Comparison of ENCODE assay signal across 25 mouse cellular contexts in genomic region chr9:70024648-70025047, GRCm38 (mm10). TPM values are rescaled to one million over a fixed set of nuclear protein-coding genes. Genes with fewer than 3 reads are reported as not detected.
DNase-seq lines count a peak whose midpoint lies in the region; ATAC-seq and TF ChIP-seq lines count a peak whose summit lies in the region.
"Had no signal": no experiment of that assay in that cellular context is flagged by ENCODE, and none has a peak within 500 bp of the region (broad histone marks: within the 10 kb centered on the region; RNA-seq: fewer than 3 reads in every experiment).

No protein-coding gene starts in this region.

- no peak for TF ChIP-seq POLR2A in CH12.LX (IDR thresholded peaks at IDR 0.05; ENCODE audit: low read depth, low read length)

- DNase-seq in 3T3-L1 (ENCODE audit: low read depth, low spot score) (peak; percentile 21), CH12.LX (ENCODE audit: extremely low read depth) (peak; percentile 15), NIH3T3 (ENCODE audit: low read depth) (peak; percentile 16)
- DNase-seq in testis, postnatal 10 days (ENCODE audit: low spot score): no peak
- DNase-seq in retina, postnatal 1 day: no peak
- DNase-seq: adrenal gland, adult 2 months; adrenal gland, postnatal 25 days; B cell, adult 2 months; cerebellum, adult 2 months; cerebellum, postnatal 14 days; gastrocnemius, postnatal 10 days; heart, postnatal 36 days; kidney, adult 11 months had no signal

- H3K9ac ChIP-seq in CH12.LX (ENCODE audit: insufficient read depth, low read depth): no peak overlapping the region
- H3K9ac ChIP-seq in midbrain, embryonic 16.5 days (ENCODE audit: low read depth, low read length): no peak overlapping the region
- no peak overlapping the region for H3K9ac ChIP-seq in hindbrain, embryonic 12.5 days
- H3K9ac ChIP-seq: embryonic facial prominence, embryonic 12.5 days; forebrain, embryonic 15.5 days; heart, embryonic 13.5 days; hindbrain, embryonic 13.5 days had no signal

- dilution Hi-C loops in CH12.LX (cut with MboI; ENCODE audit: extremely low pct_ligation_motif_present, extremely low pct_unique_long_range_greater_than_20kb, low sequenced_read_pairs): no loop called here

- ATAC-seq in granulocyte monocyte progenitor cell, adult 5-6 weeks (replicated peaks; ENCODE audit: poor library complexity, severe bottlenecking): peak; percentile 56
- ATAC-seq in midbrain, embryonic 16.5 days: no peak
- no peak for ATAC-seq in hindbrain, embryonic 12.5 days (ENCODE audit: low FRiP score)
- ATAC-seq: CD4-positive, CD25-positive, alpha-beta regulatory T cell, adult 4 months; forebrain, embryonic 15.5 days; hindbrain, postnatal 0 days had no signal

- TF ChIP-seq EP300 in CH12.LX (IDR thresholded peaks at IDR 0.05; ENCODE audit: low read length): peak; percentile 56

- H3K9me3 ChIP-seq in CH12.LX (replicated peaks; ENCODE audit: low read length): no peaks in the 10 kb centered on the region
- H3K9me3 ChIP-seq in midbrain, embryonic 16.5 days (replicated peaks; ENCODE audit: control insufficient read depth, low read length, poor library complexity, severe bottlenecking): no peaks in the 10 kb centered on the region
- no peaks in the 10 kb centered on the region for H3K9me3 ChIP-seq in hindbrain, embryonic 12.5 days (replicated peaks)
- H3K9me3 ChIP-seq: embryonic facial prominence, embryonic 12.5 days; forebrain, embryonic 15.5 days; heart, embryonic 13.5 days; hindbrain, embryonic 13.5 days had no signal

- no peak for TF ChIP-seq CTCF in CH12.LX (conservative IDR thresholded peaks at IDR 0.05 in 1 of 2, IDR thresholded peaks at IDR 0.05 in 1 of 2; ENCODE audit: low read depth in 2 of 2, low read length in 2 of 2)

- H3K36me3 ChIP-seq in CH12.LX (replicated peaks in 1 of 2; ENCODE audit: control insufficient read depth in 1 of 2, insufficient read depth in 1 of 2, low read length in 1 of 2): peaks cover 2 to 32% of the 10 kb centered on the region in 2 experiments
- H3K36me3 ChIP-seq in midbrain, embryonic 16.5 days (ENCODE audit: control insufficient read depth, insufficient read depth, low read length): peaks cover 4% of the 10 kb centered on the region; the same call in 1 of the 2 replicates
- H3K36me3 ChIP-seq in hindbrain, embryonic 12.5 days: peaks cover 10% of the 10 kb centered on the region

- H3K79me2 ChIP-seq in CH12.LX (replicated peaks; ENCODE audit: control insufficient read depth, extremely low read depth, insufficient read depth, poor library complexity, severe bottlenecking): no peaks in the 10 kb centered on the region

- H3K4me1 ChIP-seq in CH12.LX (ENCODE audit: control insufficient read depth in 1 of 2, insufficient read depth in 2 of 2): peaks cover 9 to 11% of the 10 kb centered on the region in 2 experiments
- H3K4me1 ChIP-seq in midbrain, embryonic 16.5 days (ENCODE audit: control insufficient read depth, insufficient read depth, low read length): no peaks in the 10 kb centered on the region
- no peaks in the 10 kb centered on the region for H3K4me1 ChIP-seq in hindbrain, embryonic 12.5 days
- H3K4me1 ChIP-seq: embryonic facial prominence, embryonic 12.5 days; forebrain, embryonic 15.5 days; hindbrain, embryonic 13.5 days had no signal

- TF ChIP-seq RAD21 in CH12.LX (IDR thresholded peaks at IDR 0.05; ENCODE audit: low read depth, low read length): no peak

- in situ Hi-C loops in CH12.LX (cut with MboI; ENCODE audit: low pct_ligation_motif_present, low pct_unique_long_range_greater_than_20kb, low sequenced_read_pairs): loop anchor here (5.0 kb wide), 1 partner anchor 53 kb away; no protein-coding TSS in a partner anchor

- H3K4me2 ChIP-seq in CH12.LX (ENCODE audit: insufficient read depth, low read depth, poor library complexity, severe bottlenecking): no peak overlapping the region
- no peak overlapping the region for H3K4me2 ChIP-seq in midbrain, embryonic 16.5 days (ENCODE audit: low read length)
- no peak overlapping the region for H3K4me2 ChIP-seq in hindbrain, embryonic 12.5 days (replicated peaks)
- H3K4me2 ChIP-seq: embryonic facial prominence, embryonic 12.5 days; forebrain, embryonic 15.5 days; heart, embryonic 13.5 days; hindbrain, embryonic 13.5 days had no signal

- no peak overlapping the region for H3K4me3 ChIP-seq in CH12.LX (replicated peaks in 1 of 3; ENCODE audit: low read depth in 2 of 3, low read length in 2 of 3, poor library complexity in 1 of 3)
- H3K4me3 ChIP-seq in midbrain, embryonic 16.5 days (ENCODE audit: low read depth, low read length): no peak overlapping the region
- no peak overlapping the region for H3K4me3 ChIP-seq in hindbrain, embryonic 12.5 days
- H3K4me3 ChIP-seq: embryonic facial prominence, embryonic 12.5 days; forebrain, embryonic 15.5 days; heart, embryonic 13.5 days; hindbrain, embryonic 13.5 days had no signal

- H3K27ac ChIP-seq in CH12.LX (ENCODE audit: insufficient read depth, low read depth): no peak overlapping the region
- no peak overlapping the region for H3K27ac ChIP-seq in midbrain, embryonic 16.5 days (ENCODE audit: low read length)
- H3K27ac ChIP-seq in hindbrain, embryonic 12.5 days: no peak overlapping the region
- H3K27ac ChIP-seq: embryonic facial prominence, embryonic 12.5 days; forebrain, embryonic 15.5 days; heart, embryonic 13.5 days; hindbrain, embryonic 13.5 days; hindbrain, postnatal 0 days had no signal

- no peaks in the 10 kb centered on the region for H3K27me3 ChIP-seq in CH12.LX (replicated peaks)
- H3K27me3 ChIP-seq in midbrain, embryonic 16.5 days (ENCODE audit: control insufficient read depth, insufficient read depth, low read depth, low read length): no peaks in the 10 kb centered on the region
- no peaks in the 10 kb centered on the region for H3K27me3 ChIP-seq in hindbrain, embryonic 12.5 days
- H3K27me3 ChIP-seq: embryonic facial prominence, embryonic 12.5 days; forebrain, embryonic 15.5 days; heart, embryonic 13.5 days; hindbrain, embryonic 13.5 days had no signal

TF ChIP-seq in CH12.LX, 34 proteins besides CTCF, POLR2A, EP300 and RAD21:
- TF ChIP-seq SMC3 (IDR thresholded peaks at IDR 0.05; ENCODE audit: low read depth, low read length) (no peak), MAFK (IDR thresholded peaks at IDR 0.05; ENCODE audit: insufficient replicate concordance, low read length) (peak; percentile 62; the same call in 1 of the 2 replicates), IRF4 (IDR thresholded peaks at IDR 0.05; ENCODE audit: low read depth, low read length) (peak; percentile 50), SIN3A (IDR thresholded peaks at IDR 0.05; ENCODE audit: low read length) (no peak)

RNA-seq across cellular contexts. Expression of gene Gtf2a2, which starts 12.3 kb away (rescaled TPM):
- total RNA-seq in CH12.LX (2012; rRNA removed) (51.1 and 65.5 TPM in 2 replicates), CH12.LX (2014; rRNA removed) (156 and 179 TPM in 2 replicates)
- polyA plus RNA-seq in CH12.LX (2012; ENCODE audit: insufficient read length, low read depth): 94.2 and 109 TPM in 2 replicates
- total RNA-seq in granulocyte monocyte progenitor cell, adult 5-6 weeks (2014; fragmentation: Nextera tagmentation): 92.2 and 108 TPM in 2 replicates
- total RNA-seq in granulocyte monocyte progenitor cell, adult 5-6 weeks (2017): 102 and 108 TPM in 2 replicates
- polyA plus RNA-seq in midbrain, embryonic 16.5 days (2015; fragmentation: Nextera tagmentation; extraction: Ambion mirVana): 177 and 184 TPM in 2 replicates
- 169 and 180 TPM in 2 replicates for polyA plus RNA-seq in hindbrain, embryonic 12.5 days (2016; fragmentation: Nextera tagmentation; extraction: Ambion mirVana)

RNA-seq across cellular contexts. Expression of gene Gcnt3, which starts 13.2 kb away (rescaled TPM):
- total RNA-seq in CH12.LX (2012; rRNA removed): 0.04 TPM in 1 of 2 replicates, not detected in the other
- total RNA-seq in CH12.LX (2014; rRNA removed): 0.04 TPM in 1 of 2 replicates, not detected in the other
- not detected in 2 replicates for polyA plus RNA-seq in CH12.LX (2012; ENCODE audit: insufficient read length, low read depth)
- not detected in 2 replicates for total RNA-seq in granulocyte monocyte progenitor cell, adult 5-6 weeks (2014; fragmentation: Nextera tagmentation)
- total RNA-seq in granulocyte monocyte progenitor cell, adult 5-6 weeks (2017): not detected in 2 replicates
- not detected in 2 replicates for polyA plus RNA-seq in midbrain, embryonic 16.5 days (2015; fragmentation: Nextera tagmentation; extraction: Ambion mirVana)
- polyA plus RNA-seq in hindbrain, embryonic 12.5 days (2016; fragmentation: Nextera tagmentation; extraction: Ambion mirVana): not detected in 2 replicates
- total RNA-seq: adrenal gland, postnatal 25 days; gastrocnemius, postnatal 10 days; gastrocnemius, postnatal 4 days; heart, postnatal 36 days; hindbrain, postnatal 0 days had no signal
- polyA plus RNA-seq: adrenal gland, adult 2 months; CD4-positive, CD25-positive, alpha-beta regulatory T cell, adult 4 months; cerebellum, adult 2 months; cortical plate, adult 2 months; embryonic facial prominence, embryonic 12.5 days; forebrain, embryonic 11.5 days; forebrain, embryonic 15.5 days; heart, embryonic 13.5 days; hindbrain, embryonic 13.5 days had no signal

RNA-seq across cellular contexts. Expression of gene Bnip2, which starts 35.4 kb away (rescaled TPM):
- total RNA-seq in CH12.LX (2012; rRNA removed): 54.3 and 67.5 TPM in 2 replicates
- 104 and 117 TPM in 2 replicates for total RNA-seq in CH12.LX (2014; rRNA removed)
- polyA plus RNA-seq in CH12.LX (2012; ENCODE audit: insufficient read length, low read depth): 88.1 and 89.7 TPM in 2 replicates
- 92.4 and 110 TPM in 2 replicates for total RNA-seq in granulocyte monocyte progenitor cell, adult 5-6 weeks (2014; fragmentation: Nextera tagmentation)
- 108 and 140 TPM in 2 replicates for total RNA-seq in granulocyte monocyte progenitor cell, adult 5-6 weeks (2017)
- polyA plus RNA-seq in midbrain, embryonic 16.5 days (2015; fragmentation: Nextera tagmentation; extraction: Ambion mirVana): 74.0 and 80.4 TPM in 2 replicates
- polyA plus RNA-seq in hindbrain, embryonic 12.5 days (2016; fragmentation: Nextera tagmentation; extraction: Ambion mirVana): 109 and 111 TPM in 2 replicates

Comparison
In these comparisons a context has a peak if more than half of its experiments do, and no peak if none do; other contexts are left out.
1. DNase-seq: peak in 3T3-L1 (single experiment), CH12.LX (single experiment) and NIH3T3 (single experiment); none in testis, postnatal 10 days (single experiment) and retina, postnatal 1 day (single experiment).